Mouse (Mus musculus) c-Kit-positive CD71-negative TER-119-negative erythroid progenitor cells, embryonic 14.5 days (primary cell): ENCODE measurements around the gene Sptssa.
A peak's percentile ranks its signal among the peaks of the same experiment; 100 is the strongest.

Experiments used
- DNase-seq: peaks from one replicate; pipeline ENCODE4 v3.0.0-alpha.2; 2013; ENCODE audit warnings: low read depth

The Sptssa gene

GRCm38 (mm10) chr12:54655292-54656038 lies 908 bp downstream of the Sptssa start:
- DNase-seq = peak; percentile 28

- DNase-seq = no peak
Measured at GRCm38 (mm10) chr12:54654741-54655140, 1.6 kb downstream of the Sptssa start.

- no peak for DNase-seq
Measured at GRCm38 (mm10) chr12:54654141-54654540, 2.2 kb downstream of the Sptssa start.

GRCm38 (mm10) chr12:54652346-54652745 lies 4.0 kb downstream of the Sptssa start:
- no peak for DNase-seq

- no peak for DNase-seq
Measured at GRCm38 (mm10) chr12:54651820-54652219, 4.6 kb downstream of the Sptssa start.

GRCm38 (mm10) chr12:54651158-54651557 lies 5.2 kb downstream of the Sptssa start:
- no peak for DNase-seq

- no peak for DNase-seq
Measured at GRCm38 (mm10) chr12:54644947-54645346, 11.4 kb downstream of the Sptssa start.

- no peak for DNase-seq
Measured at GRCm38 (mm10) chr12:54643320-54643892, 13.0 kb downstream of the Sptssa start.

GRCm38 (mm10) chr12:54641374-54641773 lies 15.0 kb downstream of the Sptssa start:
- no peak for DNase-seq

GRCm38 (mm10) chr12:54640259-54640658 lies 16.1 kb downstream of the Sptssa start:
- no peak for DNase-seq

GRCm38 (mm10) chr12:54637033-54637432 lies 19.3 kb downstream of the Sptssa start:
- DNase-seq = no peak

GRCm38 (mm10) chr12:54632141-54632540 lies 24.2 kb downstream of the Sptssa start:
- no peak for DNase-seq

GRCm38 (mm10) chr12:54621942-54622341 lies 34.4 kb downstream of the Sptssa start:
- no peak for DNase-seq

- DNase-seq = no peak
Measured at GRCm38 (mm10) chr12:54620042-54620705, 36.2 kb downstream of the Sptssa start.

GRCm38 (mm10) chr12:54608988-54609387 lies 47.4 kb downstream of the Sptssa start:
- no peak for DNase-seq

- no peak for DNase-seq
Measured at GRCm38 (mm10) chr12:54605203-54605602, 51.2 kb downstream of the Sptssa start.

GRCm38 (mm10) chr12:54603542-54604167 lies 52.7 kb downstream of the Sptssa start:
- no peak for DNase-seq

- DNase-seq = no peak
Measured at GRCm38 (mm10) chr12:54600482-54600881, 55.9 kb downstream of the Sptssa start.

GRCm38 (mm10) chr12:54598358-54598757 lies 58.0 kb downstream of the Sptssa start:
- DNase-seq = no peak

GRCm38 (mm10) chr12:54596715-54597114 lies 59.7 kb downstream of the Sptssa start:
- no peak for DNase-seq
